Mouse (Mus musculus) urinary bladder, postnatal 36 days (tissue): ENCODE results near the gene Safb2.
A peak's percentile ranks its signal among the peaks of the same experiment; 100 is the strongest.

Source experiments
- DNase-seq, 2 experiments: peaks; one replicate each; pipeline ENCODE4 v3.0.0; 2022; ENCODE audit warnings: low spot score in 2 of 2, mixed read lengths in 1 of 2

Gene Safb2

DNA sequence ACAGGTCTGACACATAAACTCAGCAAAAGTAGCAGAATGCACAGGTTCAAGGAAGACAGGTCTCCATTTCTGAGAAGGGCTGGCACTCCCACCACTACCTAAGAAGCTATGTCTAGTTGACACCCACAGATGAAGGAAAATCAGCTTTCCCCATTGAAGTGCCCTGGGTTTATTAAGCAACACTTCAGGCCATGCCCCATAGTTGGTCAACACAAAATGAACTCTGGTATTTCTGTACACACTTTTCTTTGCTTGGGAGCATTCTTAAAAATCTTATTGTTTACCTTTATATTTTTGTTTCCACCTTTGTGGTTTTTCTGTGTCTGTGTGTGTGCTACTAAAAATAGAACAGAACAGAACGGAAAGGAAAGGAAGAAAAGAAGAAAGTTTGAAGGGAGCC lies 24.3 kb downstream of the Safb2 start:
- DNase-seq = no peak

DNA sequence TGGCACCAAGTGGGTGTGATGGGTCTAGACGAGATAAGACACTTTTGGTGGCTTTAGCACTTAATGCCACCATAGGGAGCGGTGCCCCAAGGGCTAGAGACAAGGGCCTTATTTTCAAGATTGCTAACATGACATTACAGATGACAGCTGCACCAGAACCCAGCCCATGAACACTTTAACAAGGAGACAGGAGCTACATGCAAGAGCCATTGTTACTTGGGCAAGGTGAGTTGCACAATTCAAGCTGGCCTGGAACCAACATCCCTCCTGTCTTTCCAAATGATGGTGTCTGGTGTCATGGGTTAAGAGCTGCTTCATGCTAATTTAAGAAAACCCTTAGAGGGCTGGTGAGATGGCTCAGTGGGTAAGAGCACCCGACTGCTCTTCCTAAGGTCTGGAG lies 25.0 kb downstream of the Safb2 start:
- no peak for DNase-seq

DNA sequence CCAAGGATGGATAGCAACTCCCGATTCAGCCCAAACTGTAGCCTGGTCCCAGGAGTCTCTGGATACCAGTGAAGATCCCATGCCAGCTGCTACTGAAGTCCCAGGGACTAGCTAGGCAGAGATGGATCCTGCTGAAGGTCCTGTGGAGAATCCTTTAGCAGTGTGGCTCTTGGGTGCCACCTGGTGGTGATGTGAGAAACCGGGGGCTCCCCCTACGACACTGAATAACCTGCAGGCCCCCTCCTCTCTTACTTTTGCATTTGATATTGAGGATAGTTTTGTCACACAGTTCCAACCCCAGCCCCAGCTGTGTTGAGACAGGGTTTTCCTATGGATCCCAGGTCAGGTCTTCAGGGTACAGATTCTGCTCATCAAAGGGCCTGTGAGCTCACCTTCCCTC lies 25.9 kb downstream of the Safb2 start:
- DNase-seq = peak; percentile 29 to 44

DNA sequence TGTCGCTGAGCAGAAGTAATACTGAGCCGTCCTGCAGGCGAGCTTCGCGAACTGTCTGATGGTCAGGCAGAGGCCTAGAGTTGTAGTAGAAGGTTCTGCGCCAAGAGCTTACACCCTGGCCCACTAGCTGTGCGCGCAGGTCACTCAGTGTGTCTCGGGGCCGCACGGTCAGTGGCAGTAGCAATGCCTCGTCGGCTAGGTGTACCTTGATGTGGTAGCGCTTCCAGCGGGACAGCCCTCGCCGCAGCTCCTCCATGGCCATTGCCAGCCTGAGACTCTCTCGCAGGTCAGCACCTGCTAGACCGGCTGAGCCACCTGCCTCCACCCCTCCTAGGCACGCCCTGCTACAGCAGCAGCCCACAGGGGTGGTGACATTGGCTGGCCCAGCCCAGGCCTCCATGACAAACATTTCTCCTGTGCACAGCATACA lies 30.2 kb downstream of the Safb2 start, which contains the start of gene Gm20219:
Gm20219 (minus strand) TSS at position 266 of the 430 bp plus-strand sequence.
- DNase-seq = peak; percentile 68 to 81

DNA sequence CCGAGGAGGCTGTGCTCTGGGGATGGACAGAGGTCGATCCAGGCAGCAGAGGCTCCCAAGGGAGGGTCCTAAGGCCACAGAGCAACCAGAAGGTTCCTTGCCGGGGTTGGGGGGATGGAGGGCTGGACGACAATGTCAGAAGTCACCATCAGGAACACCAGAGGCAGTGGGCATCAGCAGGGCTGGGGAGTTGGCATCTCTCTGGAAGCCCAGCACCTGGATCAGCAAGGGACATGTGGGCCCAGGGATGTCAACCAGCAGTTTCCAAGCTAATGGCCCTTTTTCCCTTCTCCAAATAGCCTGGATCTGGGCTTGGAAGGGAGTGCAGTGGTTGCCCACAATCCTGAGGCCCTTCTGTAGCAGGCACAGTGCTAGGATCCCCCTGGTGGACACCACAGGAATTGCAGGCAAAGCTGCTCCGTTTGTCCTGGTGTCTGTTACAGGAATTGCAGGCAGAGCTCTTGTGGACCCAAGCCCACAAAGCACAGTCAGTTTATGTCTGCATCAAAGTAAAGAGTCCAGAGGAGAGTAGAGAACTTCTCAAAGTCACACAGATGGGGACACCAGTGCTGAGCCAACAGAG lies 31.5 kb downstream of the Safb2 start:
- DNase-seq = peak; percentile 58 to 65

DNA sequence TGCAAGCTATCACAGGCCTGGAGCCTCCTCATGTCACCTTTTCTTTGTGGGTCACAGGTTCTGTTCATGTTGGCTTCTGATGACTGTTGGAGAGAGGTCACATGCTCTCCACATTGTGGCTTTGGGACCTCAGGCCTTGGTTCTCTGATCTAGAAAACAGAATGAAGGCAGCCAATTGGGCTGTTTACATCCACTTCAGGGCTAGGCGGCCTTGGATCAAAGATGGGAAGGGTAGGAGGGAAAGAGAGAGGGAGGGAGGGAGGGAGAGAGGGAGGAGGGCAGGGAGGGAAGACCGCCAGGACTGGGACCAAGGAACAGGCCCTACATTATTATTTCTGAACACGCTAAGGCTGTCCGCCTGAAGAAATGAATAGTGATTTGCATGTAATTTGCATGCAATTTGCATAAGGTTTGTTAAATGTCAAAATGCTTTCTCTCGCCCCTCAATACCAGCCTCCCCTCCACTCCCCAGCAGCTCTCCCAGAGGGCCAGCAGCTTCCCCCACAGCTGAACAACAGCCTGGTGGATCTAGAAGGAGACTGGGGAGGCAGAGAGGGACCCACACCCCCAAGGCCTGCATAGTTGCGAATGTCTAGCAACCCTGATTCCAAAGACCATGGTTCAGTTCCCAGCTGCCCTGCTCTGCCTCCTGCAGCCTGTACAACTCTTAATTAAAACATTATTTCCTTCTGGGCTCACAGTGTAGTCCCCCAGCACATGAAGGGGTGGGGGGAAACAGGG lies 32.4 kb downstream of the Safb2 start:
- DNase-seq = no peak

DNA sequence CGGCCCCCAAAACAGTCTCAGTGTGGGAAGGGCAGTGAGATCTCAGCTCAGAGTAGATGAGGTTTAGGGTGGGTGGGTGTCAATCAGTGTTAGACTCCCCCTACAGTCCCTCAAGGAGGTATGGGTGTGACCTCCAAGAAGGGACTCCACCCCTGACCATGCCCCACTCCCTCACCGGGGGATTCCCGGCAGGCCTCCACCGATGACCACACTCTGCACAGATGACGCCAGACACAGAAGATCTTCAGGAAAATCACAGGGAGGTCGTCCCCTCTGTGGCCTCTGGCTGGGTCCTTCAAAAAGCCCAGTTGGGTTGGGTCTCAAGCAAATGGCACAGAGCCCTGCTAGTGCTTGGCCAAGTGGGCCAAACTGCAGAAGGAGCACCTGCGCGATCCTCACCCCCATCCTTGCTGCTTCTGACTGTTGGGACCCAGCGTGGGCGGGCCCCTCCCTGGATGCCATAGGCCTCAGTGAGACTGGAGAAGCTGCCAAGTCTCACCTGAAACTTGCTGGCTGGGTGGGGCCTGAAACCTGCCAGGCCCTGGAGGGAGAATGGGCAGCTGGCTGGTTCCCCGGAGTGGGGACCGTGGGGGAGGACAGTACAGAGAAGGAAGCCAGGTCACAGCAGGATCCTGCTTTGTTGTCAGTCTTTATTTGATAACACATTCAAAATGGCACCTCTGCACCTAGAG lies 33.5 kb downstream of the Safb2 start:
- no peak for DNase-seq

DNA sequence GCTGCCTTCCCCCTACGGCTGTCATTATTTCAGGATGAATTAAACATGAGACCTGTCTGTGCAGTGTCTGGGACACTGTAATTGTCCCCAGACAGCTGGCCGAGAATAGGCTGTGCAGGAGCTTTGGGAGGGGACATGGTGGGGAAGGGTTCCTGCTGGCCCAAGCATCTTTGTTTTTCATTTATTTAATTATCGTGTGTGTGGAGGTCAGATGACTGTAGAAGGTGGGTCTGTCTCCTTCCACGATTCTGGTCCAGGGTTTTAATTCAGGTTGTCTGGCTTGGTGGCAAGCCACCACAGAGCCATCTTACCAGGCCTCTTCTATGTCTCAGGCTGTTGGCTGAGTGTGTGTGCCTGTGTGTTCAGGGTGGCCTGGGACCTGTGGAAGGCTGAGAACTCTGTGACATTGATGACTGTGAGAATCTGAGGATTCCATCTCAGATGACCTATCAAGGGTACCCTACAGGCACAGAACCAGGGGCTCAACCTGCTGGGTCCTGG lies 35.7 kb downstream of the Safb2 start:
- DNase-seq = no peak

DNA sequence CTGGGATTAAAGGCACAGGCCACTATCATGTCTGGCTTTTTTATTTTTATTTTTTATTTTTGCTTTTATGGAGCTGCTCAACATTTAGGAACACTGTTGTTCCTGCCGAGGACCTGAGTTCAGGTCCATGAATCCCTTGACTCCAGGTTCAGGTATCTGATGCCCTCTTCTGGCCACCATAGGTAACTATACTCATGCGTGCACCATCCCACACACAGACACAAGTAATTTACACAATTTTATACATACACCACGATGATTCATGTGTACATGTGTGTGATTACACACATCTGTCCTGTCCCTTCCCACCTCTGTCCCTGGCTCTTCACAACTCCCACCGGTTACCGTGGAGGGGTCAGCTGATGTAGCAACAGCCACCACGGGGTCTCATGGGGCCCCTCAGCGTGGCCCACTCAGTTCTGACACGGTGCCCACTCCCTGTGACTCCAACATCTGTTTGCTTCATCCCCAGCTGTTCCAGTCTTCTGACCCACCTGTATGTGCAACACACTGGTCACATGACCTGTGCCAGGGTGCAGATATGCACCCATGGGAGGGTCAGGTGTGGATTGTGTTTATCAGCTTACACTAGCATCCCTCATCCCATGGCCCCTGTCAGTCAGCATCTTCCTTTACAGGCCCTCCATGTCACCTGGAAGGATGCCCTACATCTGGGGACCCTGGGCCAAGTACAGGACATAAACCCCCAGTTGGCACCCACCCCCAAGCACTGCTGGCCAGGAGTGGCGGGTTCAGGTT lies 36.4 kb downstream of the Safb2 start:
- DNase-seq = no peak

DNA sequence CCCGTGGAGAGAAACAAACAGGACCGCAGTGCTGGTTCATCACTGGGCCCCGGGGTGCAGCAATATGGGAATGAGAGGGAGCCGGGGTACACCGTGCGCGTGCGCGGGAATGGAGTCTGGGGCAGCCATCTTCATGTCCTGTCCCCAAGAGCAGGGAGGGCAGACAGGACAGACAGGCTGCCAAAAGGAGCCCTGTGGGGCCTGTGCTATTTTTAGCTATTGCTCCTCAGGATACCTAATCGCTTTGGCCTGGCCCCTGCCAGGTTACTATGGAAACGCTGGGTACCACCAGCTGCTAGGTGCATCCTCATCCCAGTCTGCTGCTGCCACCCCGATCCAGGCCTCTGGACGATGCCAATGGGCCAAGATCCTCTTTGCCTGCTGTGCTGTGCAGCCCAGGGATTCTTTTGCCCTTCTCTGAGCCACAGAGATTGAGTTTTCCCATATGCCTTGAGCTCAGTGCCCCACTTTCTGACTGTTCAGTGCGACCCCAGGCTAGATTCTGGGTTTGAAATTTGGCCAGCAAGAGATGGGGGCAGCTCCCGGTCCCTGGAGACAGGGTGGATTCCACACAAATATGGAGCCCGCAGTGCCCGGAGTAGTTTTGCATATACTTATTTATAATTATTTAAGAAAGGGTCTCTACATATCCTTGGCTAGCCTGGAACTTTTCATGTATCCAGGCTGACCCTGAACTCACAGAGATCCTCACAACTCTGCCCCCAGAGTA lies 37.1 kb downstream of the Safb2 start:
- no peak for DNase-seq

DNA sequence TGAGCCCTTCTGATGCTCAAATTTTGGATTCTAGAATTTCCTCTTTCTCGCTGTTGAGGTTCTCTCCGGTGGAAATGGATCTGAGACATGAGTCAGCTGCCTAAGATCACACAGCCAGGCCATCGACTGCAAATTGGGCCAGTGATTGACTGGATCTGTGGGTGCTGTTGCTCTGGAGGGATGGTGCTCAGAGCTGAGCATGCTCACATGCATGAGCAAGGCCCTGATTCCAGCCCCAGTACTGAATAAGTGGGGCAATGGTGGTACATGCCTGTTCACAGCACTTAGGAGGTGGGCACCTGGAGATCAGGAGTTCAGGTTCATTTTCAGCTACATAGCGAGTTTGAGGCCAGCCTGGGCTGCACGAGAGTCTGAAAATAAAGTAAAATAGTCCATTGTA lies 37.8 kb downstream of the Safb2 start:
- DNase-seq = no peak

DNA sequence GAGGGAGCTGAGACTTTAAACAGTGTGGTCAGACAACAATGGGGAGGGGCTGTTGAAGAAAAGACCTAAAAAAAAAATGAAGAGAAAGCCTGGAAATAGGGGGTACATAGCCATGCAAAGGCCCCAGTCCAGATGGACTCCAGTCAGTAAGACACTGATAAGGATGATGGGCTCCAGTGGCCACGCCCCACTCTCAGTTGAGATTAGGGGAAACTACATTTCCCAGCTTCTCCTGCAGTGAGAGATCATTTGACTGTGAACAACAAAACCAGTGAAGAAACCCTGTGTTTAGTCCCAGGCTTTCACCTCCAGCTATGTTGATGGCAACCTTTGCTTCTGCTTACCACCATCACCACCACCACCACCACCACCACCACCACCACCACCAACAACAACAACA lies 38.4 kb downstream of the Safb2 start:
- no peak for DNase-seq

DNA sequence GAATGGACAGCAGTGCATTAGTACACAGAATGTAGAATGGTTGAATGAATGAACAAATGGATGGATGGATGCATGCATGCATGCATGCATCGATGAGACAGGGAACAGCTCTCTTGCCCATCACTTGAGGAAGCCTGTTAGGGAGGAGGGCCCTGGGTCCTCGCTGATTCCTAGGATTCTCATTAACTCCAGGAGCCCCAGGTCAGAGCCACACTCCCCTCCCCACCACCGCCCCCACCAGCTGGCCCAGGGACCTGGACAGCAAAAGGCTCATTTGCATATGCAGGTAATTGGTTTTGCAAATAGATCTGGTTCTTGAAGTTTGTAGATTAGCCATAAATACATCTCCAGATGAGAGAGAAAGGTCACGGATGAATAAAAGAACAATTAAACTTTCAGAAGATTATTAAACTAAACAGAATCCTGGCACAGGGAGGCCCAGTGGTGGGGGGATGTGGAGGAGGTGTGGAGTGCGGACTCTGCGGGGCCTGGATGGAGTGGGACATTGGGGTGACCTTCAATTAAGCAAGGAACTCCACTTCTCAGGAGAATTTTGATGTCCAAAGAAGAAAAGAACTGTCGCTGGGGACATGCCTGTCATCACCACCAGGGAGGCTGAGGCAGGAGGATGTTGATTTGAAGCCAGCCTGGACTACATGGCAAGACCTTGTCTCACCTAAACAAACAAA lies 39.5 kb downstream of the Safb2 start:
- no peak for DNase-seq

DNA sequence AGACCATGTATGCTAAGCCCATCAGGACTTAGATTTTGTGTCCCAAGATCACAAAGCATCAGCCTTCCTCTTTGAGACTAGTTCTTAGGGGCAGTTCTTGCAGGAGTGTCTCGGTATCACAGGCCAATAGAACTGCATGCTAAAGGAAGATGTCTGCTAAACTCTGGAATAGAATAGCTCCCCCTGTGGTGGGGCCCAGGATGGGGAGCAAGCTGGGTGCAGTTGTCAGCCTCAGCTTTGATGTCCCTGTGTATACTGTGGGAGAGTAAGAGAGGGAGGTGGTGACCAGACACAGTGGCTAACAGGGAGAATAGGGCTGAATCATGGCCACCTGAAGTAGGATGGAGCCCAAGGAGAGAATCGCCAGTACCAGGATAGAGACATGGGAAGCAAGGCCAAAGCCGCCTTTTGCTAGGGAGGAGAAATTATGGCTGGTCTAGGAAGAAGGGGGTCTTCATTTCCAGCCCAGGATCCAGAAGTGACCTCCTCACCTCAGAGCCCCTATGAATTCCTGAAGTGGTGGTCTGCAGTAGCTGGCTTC lies 40.6 kb downstream of the Safb2 start:
- DNase-seq = no peak

DNA sequence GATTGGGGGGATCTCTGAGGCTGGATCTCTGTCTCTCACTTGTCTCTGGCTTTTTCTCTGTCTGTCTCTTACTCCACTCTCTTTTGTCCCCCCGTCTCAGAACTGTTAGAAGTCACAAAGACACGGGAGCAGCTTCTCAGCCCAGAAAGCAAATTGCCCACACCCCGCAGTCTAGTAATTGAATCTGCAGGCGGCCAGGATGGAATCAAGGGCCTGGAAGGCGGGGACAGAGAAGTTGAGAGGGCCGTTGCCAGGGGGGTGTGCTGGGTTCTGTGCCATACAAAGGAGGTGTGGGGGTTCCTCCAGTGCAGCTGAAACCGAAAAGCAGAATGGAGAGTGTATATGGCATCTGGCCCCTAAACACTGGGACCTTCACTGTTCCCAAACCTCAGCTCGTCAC lies 41.6 kb downstream of the Safb2 start:
- DNase-seq = no peak

DNA sequence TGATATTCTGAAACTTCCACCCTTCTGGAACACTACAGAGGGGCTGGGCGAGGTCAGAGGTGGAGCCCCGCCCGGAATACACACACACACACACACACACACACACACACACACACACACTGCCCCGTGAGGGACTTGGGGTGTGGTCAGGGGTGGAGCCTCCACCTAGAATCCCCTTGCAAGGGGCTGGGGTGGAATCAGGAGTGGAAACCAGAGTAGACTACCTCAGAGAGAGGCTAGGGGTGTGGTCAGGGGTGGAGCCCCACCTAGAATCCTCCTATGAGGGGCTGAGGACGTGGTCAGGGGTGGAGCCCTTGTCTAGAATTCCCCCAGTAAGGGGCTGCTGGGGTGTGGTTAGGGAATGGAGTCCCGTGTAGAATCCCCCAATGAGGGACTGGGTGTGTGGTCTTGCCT lies 43.8 kb downstream of the Safb2 start:
- DNase-seq = no peak

DNA sequence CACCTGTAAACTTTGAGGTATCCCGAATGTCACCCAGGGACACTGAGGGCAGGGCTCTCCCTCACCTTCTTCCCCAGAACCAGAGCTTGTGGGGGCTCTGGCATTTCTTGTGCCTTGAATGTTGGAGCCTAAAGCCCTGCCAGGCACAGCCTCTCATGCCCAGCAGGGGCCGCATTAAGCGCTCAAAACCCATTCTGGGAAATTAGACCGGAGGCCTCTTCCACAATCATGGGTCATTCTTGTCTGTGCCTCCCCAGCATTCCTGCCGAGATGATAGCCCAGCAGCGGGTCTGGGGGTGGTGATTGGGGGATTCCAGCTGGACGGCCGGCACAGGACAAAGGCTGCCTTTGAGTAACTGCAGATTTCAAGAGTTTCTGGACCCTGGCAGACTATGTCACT lies 46.5 kb downstream of the Safb2 start:
- no peak for DNase-seq

DNA sequence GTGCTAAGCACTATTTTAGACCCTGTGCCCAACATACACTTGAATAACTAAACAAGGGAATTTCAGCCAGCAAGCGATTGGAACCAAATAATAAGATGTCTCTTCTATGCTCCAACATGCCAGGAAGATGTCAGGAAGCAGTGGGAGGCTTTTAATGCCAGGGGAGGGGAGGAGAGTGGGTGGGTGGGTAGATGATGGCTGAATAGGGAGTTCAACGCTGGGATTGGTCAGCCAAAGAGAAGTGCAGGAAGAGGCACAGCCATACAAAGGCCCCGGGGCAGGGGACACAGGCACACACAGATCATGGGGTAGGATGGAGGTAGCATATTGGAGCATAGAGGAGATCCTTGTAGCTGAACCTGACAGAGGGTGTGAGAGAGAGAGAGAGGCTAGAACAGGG lies 47.5 kb downstream of the Safb2 start:
- no peak for DNase-seq

DNA sequence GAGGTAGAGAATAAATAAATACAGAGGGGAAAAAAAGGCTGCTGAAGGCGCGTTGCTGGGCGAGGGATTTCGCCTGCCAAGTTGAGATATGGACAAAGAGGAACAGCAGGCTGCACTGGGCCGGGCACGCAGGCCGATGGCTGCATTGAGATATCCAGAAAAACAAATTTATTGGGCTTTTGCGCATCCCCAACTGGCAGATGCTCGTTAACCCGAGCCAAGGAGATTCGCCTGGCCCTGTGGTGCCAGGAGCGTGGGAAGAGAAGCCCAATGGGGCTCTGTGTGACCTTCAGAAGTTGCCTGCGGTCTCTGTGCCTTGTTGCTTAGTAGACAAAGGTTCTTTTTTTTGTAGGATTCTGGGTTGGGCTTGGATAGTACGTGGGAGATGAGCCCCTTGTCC lies 48.2 kb downstream of the Safb2 start:
- no peak for DNase-seq

DNA sequence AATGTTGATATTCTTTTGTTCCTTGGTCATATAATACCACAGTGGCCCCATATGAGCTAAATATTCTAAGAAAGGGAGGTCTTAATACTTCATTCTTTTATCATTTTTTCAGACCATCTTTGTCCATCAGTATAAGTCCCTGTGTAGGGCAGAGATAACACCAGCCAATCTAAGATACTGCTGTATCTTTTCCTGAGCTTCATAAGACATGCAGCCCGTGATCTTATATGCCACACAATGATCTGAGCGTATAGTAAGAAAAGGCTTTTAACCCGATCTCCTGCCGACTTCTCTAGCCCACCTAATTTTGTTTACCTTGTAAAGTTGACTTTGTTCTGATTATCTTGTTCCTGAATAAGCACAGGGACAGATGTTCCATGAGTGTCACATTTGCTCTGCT lies 59.4 kb downstream of the Safb2 start:
- DNase-seq = no peak

DNA sequence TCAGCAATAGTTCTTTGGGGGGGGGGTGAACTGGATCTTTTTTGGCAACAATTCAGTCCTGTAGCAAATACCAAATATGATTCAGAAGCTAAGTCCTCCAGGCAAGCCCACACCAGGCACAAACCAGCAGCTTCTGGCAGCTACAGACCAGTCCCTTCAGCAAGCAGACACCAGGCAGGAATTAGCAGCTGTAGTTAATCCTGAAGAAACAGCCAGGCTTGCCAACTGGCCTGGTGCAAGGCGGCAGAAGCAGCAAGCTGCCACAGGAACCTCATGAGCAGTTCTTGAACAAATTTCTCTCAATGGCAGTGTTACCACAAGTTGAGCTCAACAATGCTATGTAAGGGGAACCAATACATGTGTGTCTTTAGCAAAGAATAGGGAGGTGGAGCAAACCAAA lies 61.6 kb downstream of the Safb2 start:
- no peak for DNase-seq
